Mouse (Mus musculus): Measurements from ENCODE around the gene Cables2. TPM values are rescaled to one million over a fixed set of nuclear protein-coding genes. Genes with fewer than 3 reads are reported as not detected.

Gene Cables2
- 40.1 and 49.2 TPM in 2 replicates for polyA plus RNA-seq (2012; rRNA removed)

GRCm38 (mm10) chr2:180273394-180274244 lies at the start of gene Cables2:
TSS of gene Cables2 (minus strand) at chr2:180273496.

GRCm38 (mm10) chr2:180289440-180290108 lies 16.3 kb upstream of the Cables2 start, which contains the start of gene Rbbp8nl:
TSS of gene Rbbp8nl (minus strand) at chr2:180289879.

GRCm38 (mm10) chr2:180257001-180257521 lies 16.2 kb downstream of the Cables2 start, which contains the start of gene Rps21:
TSS of gene Rps21 (plus strand) at chr2:180257377.

GRCm38 (mm10) chr2:180225762-180226378 lies 47.4 kb downstream of the Cables2 start, which contains the start of gene Lama5:
TSS of gene Lama5 (minus strand) at chr2:180225859.

Other genes starting within 250 kb of the Cables2 start
- 72.8 and 87.5 TPM in 2 replicates for gene Lsm14b, start 248.5 kb downstream of the Cables2 start, polyA plus RNA-seq (2012; rRNA removed)
- gene Psma7, start 231.1 kb downstream of the Cables2 start, polyA plus RNA-seq (2012; rRNA removed): 185 and 236 TPM in 2 replicates
- 15.3 and 19.1 TPM in 2 replicates for gene Ss18l1, start 231.0 kb downstream of the Cables2 start, polyA plus RNA-seq (2012; rRNA removed)
- gene Mtg2, start 202.9 kb downstream of the Cables2 start, polyA plus RNA-seq (2012; rRNA removed): 17.6 and 19.6 TPM in 2 replicates
- 0.12 and 0.22 TPM in 2 replicates for gene Hrh3, start 169.0 kb downstream of the Cables2 start, polyA plus RNA-seq (2012; rRNA removed)
- 26.0 and 27.1 TPM in 2 replicates for gene Osbpl2, start 154.2 kb downstream of the Cables2 start, polyA plus RNA-seq (2012; rRNA removed)
- gene Adrm1, start 102.0 kb downstream of the Cables2 start, polyA plus RNA-seq (2012; rRNA removed): 191 and 212 TPM in 2 replicates
- gene Lama5, start 47.6 kb downstream of the Cables2 start, polyA plus RNA-seq (2012; rRNA removed): 87.5 and 100.0 TPM in 2 replicates
- 5,099 and 5,669 TPM in 2 replicates for gene Rps21, start 16.1 kb downstream of the Cables2 start, polyA plus RNA-seq (2012; rRNA removed)
- 1.3 and 1.5 TPM in 2 replicates for gene Rbbp8nl, start 16.4 kb upstream of the Cables2 start, polyA plus RNA-seq (2012; rRNA removed)
- 0.90 and 1.7 TPM in 2 replicates for gene Gata5, start 61.2 kb upstream of the Cables2 start, polyA plus RNA-seq (2012; rRNA removed)
- 3.5 and 4.4 TPM in 2 replicates for gene Slco4a1, start 182.7 kb upstream of the Cables2 start, polyA plus RNA-seq (2012; rRNA removed)
- 0.03 and 0.09 TPM in 2 replicates for gene Ntsr1, start 226.5 kb upstream of the Cables2 start, polyA plus RNA-seq (2012; rRNA removed)

Measured in ovary, adult 2 months (tissue).